Mouse (Mus musculus): ENCODE data around the gene Smap2.
A peak's percentile ranks its signal among the peaks of the same experiment; 100 is the strongest.
"Not testable (repeated sequence)": the region's sequence is repeated elsewhere in the genome, so short reads cannot be mapped to it uniquely, and the experiment has no call there.

The Smap2 gene

GRCm38 (mm10) chr4:121016928-121017657 is at the start of gene Smap2:
Gene Smap2 (minus strand): TSS chr4:121017247.
- peak; percentile 92 for DNase-seq (ENCODE audit: low spot score)

- DNase-seq (ENCODE audit: low spot score) = no peak
Observed at GRCm38 (mm10) chr4:121065336-121065735, 48.3 kb upstream of the Smap2 start.

GRCm38 (mm10) chr4:121059218-121059617 is 42.2 kb upstream of the Smap2 start:
- DNase-seq (ENCODE audit: low spot score) = not testable (repeated sequence)

- DNase-seq (ENCODE audit: low spot score) = no peak
Observed at GRCm38 (mm10) chr4:121057032-121057431, 40.0 kb upstream of the Smap2 start.

GRCm38 (mm10) chr4:121056342-121056741 is 39.3 kb upstream of the Smap2 start:
- DNase-seq (ENCODE audit: low spot score) = no peak

- no peak for DNase-seq (ENCODE audit: low spot score)
Observed at GRCm38 (mm10) chr4:121052454-121053323, 35.6 kb upstream of the Smap2 start.

- DNase-seq (ENCODE audit: low spot score) = no peak
Observed at GRCm38 (mm10) chr4:121051863-121052262, 34.8 kb upstream of the Smap2 start.

GRCm38 (mm10) chr4:121042946-121043345 is 25.9 kb upstream of the Smap2 start:
- no peak for DNase-seq (ENCODE audit: low spot score)

GRCm38 (mm10) chr4:121042472-121042871 is 25.4 kb upstream of the Smap2 start:
- DNase-seq (ENCODE audit: low spot score) = no peak

GRCm38 (mm10) chr4:121040897-121041671 is 24.0 kb upstream of the Smap2 start:
- DNase-seq (ENCODE audit: low spot score) = peak; percentile 70

GRCm38 (mm10) chr4:121040323-121040722 is 23.3 kb upstream of the Smap2 start:
- no peak for DNase-seq (ENCODE audit: low spot score)

GRCm38 (mm10) chr4:121039331-121040115 is 22.5 kb upstream of the Smap2 start, which contains the start of gene Col9a2:
Gene Col9a2 (plus strand): TSS chr4:121039385.
- no peak for DNase-seq (ENCODE audit: low spot score)

GRCm38 (mm10) chr4:121033006-121033405 is 16.0 kb upstream of the Smap2 start:
- no peak for DNase-seq (ENCODE audit: low spot score)

GRCm38 (mm10) chr4:121031440-121031839 is 14.4 kb upstream of the Smap2 start:
- DNase-seq (ENCODE audit: low spot score) = no peak

- no peak for DNase-seq (ENCODE audit: low spot score)
Observed at GRCm38 (mm10) chr4:121029632-121030031, 12.6 kb upstream of the Smap2 start.

GRCm38 (mm10) chr4:121028659-121029392 is 11.8 kb upstream of the Smap2 start:
- no peak for DNase-seq (ENCODE audit: low spot score)

GRCm38 (mm10) chr4:121028146-121028545 is 11.1 kb upstream of the Smap2 start:
- no peak for DNase-seq (ENCODE audit: low spot score)

- no peak for DNase-seq (ENCODE audit: low spot score)
Observed at GRCm38 (mm10) chr4:121025681-121026080, 8.6 kb upstream of the Smap2 start.

GRCm38 (mm10) chr4:121023941-121024340 is 6.9 kb upstream of the Smap2 start:
- no peak for DNase-seq (ENCODE audit: low spot score)

- DNase-seq (ENCODE audit: low spot score) = no peak
Observed at GRCm38 (mm10) chr4:121023464-121023863, 6.4 kb upstream of the Smap2 start.

- DNase-seq (ENCODE audit: low spot score) = no peak
Observed at GRCm38 (mm10) chr4:121021911-121022310, 4.9 kb upstream of the Smap2 start.

Data from layer of hippocampus, adult 9-10 months (tissue).